Mouse (Mus musculus) thymus, postnatal 4 days (tissue): ENCODE measurements around the gene Tle2.

Experiments
- DNase-seq: peaks from one replicate; pipeline ENCODE4 v3.0.0; 2021

Gene Tle2

DNA sequence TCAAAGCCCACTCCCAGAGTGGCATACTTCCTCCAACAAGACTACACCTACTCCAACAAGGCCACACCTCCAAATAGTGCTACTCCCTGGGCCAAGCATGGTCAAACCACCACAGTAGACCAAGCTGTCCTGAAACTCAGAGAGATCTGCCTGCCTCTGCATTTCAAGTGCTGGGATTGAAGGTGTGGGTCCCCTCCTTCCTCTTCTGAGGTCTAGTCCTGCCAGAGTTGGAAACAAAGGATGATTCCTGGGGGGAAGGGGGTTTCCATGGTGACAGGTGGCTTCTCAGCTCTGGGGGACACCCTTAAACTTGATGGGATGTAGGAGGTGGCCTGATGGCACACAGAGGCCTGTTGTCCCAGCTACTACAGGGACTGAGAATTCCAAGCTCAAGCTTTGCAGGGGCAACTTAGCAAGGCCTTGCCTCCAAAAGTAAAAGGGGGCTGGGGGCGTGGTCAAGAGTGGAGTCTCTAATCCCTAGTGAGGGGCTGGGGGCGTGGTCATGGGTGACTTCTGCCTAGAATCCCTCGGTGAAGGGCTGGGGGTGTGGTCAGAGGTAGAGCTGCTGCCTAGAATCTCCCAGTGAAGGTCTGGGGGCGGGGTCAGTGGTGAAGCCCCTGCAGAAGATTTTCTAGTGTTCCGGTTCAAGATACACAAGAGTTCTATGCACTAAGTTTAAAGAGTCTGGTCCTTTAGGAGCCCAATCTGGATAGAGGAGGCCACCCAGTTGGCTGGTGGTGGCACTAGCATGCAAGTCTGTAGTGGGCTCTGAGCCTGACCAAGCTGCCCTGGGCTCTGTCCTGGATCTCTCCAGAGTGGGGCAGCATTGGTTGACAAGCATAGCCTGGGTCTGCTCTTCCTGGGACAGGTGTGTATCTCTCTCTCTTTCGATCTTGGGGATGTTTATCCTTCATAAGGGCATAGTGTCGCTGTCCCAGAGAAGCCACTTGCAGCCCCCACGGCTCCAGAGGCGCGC lies at the start of gene Tle2:
Tle2 (plus strand) TSS at position 481 of the 976 bp plus-strand sequence.
- peak; percentile 61 for DNase-seq

DNA sequence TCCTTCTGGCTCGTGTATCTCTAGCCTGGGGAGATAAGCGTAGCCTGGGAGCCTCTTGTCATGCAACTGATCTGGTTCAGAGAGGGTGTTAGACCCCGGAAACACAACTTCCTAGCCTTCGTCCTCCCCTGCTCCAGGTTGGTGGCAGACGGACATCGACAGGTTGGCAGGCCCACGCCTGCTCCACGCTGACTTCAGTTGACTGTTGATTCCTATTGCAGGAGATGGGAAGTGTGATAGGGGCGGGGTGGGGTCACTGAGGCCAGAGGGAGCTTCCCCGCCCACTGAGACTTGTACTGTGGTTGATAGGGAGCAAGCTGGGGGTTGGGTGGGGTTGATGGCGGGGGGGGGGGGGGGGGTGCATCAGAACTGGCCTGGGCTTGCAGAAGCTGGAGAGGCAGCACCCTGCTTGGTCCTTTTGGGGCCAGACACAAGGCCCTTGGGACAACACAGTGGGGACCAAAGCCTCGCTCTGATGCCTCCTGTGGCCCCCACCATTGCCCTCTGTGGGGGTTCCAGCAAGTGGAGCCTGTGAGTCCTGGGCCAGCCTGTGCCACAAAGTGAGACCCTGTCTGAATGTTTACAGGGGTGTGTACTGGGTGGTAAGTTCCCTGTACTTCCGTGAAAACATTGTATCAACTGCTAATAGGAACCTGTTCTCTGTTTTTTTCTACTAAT lies 49.2 kb upstream of the Tle2 start:
- DNase-seq: no peak

DNA sequence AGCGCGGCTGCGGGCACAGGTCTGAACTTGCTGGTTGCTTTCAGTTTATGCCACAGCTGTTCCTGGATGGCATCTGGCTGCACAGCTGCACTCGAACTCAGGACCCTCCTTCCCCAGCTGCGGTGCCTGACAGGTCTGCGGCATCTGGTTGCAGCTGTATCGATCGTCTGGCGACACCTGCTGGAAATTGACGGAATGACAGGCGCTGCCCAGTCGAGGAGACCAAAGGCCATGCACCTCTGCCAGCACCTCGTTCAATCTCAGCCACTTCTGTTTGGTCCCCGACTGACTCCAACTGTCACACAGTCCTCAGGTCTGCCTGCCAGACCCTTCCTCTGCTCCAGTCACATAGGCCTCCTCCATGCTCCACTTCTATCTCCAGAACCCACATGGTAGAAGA lies 47.6 kb upstream of the Tle2 start:
- peak; percentile 94 for DNase-seq

DNA sequence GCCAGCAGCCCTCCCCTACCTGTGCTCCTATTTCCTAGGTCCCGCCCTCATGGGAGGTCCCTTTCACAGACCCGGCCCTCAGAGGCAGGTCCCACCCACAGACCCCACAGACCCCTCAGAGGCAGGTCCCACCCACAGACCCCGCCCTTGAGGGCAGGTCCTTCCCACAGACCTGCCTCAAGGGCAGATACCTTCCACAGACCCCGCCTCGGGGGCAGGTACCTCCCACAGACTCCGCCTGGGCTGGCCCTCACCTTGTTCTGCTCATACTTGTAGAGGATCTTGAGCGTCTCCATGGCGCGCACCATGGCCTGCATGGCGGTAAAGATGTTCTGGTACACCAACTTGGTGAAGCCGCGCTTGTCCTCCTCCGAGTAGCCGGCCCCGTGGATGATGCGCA lies 39.5 kb upstream of the Tle2 start:
- DNase-seq: no peak

DNA sequence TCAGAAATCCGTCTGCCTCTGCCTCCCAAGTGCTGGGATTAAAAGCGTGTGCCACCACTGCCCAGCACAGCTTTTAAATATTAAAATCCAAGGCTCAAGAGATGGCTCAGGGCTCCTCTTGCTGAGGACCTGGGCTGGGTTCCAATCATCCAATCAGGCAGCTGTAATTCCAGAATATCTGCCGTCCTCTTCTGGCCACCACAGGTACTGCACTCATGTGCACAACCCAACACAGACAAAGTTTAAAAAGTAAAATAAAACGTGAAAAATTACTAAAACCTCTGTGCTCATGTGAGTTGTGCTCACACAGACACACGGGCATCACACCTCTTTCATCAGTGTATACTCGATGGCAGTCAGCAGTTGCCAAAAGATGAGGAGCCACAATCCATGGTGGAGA lies 37.6 kb upstream of the Tle2 start:
- peak; percentile 59 for DNase-seq

DNA sequence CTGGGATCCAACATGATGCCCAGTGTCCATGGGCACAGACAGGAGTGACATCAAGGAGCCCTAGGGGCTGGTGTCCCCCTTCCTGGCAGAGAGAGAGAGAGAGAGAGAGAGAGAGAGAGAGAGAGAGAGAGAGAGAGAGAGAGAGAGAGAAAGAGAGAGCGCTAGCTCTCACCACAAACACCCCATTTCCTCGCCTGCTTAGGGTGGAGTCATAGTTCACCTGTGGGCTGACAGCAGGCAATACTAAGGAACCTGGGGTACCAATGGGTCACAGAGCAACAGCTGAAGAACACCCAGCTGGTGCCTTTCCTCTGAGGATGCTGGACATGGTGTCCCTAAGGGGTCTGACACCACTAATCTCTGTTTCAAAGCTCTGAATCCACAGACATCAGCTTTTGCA lies 36.9 kb upstream of the Tle2 start:
- no peak for DNase-seq

DNA sequence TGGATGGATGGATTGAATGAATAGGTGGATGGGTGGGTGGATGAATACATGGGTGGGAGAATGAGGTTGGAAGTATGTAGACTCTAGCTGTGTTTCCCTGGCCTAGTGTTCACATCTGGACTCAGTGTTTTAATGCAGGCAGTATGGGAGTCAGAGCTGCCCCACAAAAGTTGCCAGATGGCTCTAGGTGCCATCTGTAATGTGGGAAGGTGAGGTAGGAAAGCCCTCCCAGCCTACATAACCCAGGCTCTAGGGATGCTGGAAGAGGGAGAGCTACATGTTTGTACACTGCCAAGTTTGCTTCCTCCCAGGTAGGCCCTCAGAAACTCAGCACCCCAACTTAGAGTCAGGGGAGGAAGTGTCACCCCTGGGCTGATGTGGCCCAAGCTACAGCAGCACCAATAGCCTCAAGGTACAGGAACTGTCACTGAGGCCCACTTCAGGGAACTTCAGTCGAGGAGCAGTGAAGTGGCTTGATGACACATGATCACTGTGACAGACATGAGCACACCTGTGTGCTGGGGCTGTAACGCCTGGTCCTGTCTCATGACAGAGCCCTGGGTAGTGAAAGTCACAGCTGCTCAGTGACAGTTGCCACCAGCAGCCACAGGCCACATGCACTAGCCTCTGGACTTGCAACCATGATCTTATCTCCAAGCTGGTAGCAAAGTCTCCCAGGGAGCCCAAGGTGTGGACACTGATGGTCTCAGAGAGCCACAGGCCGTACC lies 35.9 kb upstream of the Tle2 start:
- no peak for DNase-seq

DNA sequence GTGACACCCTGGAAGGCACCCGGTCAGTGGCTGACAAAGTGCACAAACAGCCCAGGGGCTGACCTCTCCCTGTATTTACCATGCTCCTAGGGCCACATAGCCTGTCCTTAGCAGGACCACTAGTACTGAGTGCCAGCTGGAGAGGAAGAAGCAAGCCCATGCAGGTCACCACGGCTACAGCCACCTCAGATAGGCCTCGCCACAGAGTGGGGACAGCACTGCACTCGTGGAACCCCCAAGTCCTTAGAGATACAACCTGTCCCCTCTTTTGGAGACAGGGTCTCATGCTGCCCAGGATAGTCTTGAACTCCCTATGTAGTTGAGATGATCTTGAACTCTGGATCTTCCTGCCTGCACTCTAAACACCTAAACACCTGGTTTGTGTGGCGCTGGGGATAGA lies 33.0 kb upstream of the Tle2 start:
- no peak for DNase-seq

DNA sequence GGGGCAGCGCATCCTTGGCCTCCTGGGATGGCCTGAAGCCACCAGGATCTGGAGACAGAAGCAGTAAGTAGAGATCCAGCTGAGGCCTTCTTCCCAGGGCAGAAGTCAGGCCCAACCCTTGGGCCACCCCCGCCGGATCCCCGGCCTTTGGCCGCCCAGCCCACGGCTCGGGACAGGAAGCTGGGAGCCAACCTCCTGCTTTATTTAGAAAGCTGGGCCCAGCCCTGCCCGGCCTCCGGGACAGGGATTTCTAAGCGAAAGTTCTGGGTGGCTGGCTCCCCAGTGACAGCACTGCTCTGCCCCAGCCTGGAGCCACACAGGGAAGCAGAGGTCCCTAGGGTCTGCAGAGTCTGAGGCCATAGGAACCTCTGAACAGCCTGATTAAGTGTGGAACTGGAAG lies 32.6 kb upstream of the Tle2 start:
- no peak for DNase-seq

DNA sequence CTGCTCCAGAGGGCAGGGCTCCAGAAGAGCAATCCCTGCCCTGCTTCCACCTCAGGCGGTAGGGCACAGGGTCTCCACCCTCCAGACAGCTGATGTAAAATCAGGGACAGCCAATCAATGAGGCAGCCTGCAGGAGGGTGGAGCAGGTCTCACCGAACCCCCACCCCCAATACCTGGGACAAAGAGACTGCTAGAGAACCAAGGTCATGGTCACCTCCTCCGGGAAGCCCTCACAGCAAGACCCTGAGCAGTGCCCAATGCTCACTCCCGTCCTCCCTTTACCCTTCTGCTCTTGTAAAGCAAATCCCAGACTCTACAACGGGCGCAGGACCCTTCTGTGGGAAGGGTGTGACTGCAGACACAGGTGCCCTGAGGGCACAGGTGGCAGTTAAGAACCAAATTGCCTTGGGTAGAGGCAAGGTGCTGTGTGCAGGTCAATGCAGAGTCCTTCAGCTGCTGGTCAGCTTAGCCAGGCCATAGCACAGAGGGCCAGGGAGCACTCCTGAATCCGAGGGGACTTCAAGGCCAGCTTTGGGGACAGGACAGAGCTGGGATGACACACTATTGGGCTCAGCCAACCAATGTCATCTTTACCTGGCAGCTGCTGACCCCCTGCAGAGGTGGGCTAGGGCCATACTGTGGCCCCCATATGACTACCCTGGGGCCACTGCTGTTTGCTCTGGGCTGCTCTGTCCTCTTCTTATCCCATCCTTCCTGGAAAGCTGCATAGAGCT lies 31.5 kb upstream of the Tle2 start:
- no peak for DNase-seq

DNA sequence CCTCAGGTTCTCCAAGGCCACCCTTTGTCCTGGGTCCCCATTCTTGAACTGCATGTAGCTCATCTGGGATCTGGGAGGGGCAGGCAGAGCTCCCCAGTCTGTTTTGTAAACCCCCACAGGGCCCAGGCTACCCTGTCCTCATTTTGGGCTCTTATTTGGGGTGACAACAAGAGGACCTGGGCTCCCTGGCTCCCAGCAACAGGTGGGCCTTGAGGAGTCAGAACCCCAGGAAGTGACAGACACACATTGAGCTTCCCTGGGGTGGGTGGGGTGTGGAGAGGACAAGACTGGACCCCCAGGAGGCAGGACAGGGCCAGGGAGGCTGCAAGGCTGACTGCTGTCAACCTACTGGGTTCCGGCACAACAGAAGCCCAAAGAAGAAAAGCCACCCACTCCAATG lies 30.7 kb upstream of the Tle2 start:
- no peak for DNase-seq

DNA sequence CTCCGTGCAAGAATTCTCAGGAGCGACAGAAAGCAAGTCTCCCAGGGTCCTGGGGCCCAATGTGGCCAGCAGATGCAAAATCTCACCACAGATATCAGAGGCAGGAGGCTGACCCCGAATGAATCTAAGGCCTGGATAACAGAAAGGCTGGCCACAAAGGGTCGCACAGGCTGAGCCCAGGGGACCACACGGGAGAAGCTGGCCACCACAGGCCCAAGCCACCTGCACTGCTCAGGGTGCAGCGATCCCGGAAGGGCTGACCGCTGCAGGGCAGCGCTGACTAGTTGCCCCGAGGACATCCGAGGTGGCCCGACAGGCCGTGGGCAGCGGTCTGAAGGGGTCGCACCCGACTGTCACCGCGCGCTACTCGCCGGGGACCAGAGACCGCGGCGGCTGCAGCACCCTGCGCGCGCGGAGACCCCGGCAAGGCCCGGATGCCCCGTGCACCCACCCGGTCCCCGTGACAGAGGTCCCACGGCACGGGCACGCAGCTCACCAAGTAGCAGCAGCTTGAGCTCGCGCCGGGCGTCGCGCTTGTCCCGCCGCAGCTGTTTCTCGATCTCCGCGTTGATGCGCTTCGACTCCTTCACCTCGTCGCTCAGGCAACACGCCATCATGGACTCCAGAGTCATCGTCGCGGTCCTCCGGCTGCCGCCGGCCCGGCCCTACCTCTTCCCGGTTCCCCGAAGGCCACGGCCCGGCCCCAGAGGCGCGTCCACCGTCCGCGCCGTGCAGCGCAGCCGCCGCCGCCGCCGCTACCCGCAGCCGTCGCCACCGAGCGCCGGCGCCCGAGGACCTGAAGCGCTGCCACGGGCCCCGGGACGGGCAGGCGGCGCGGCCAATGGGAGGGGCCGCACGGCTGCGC lies 29.8 kb upstream of the Tle2 start:
- DNase-seq: peak; percentile 76

DNA sequence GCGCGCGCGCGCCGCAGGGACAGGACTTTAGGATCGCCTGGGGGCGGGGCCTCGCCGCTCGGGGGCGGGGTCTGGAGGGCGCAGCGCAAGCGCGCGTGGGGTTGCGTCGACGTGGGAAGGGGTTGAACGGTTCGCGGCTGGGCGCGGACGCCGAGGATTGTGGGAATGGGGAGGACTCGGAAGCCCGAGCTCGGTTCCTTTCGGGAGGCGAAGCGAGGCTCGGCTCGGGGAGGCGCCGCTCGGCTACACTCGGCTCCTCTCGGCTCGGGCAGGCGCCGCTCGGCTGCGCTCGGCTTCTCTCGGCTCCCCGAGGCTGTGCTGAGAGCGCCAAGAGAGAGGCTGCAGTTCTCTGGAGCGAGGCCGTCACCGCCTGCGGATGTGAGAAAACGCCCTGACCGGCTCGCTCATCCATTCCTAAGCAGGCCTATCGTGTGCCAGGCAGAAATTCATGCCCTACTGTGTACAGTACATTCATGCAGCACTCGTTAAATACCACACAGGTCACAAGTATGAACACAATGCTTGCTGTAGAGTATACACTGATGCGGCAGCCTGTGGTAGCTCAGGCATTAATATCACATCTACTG lies 29.1 kb upstream of the Tle2 start, which contains the start of gene Gna11:
Gna11 (minus strand) TSS at position 30 of the 587 bp plus-strand sequence.
- DNase-seq: peak; percentile 100

DNA sequence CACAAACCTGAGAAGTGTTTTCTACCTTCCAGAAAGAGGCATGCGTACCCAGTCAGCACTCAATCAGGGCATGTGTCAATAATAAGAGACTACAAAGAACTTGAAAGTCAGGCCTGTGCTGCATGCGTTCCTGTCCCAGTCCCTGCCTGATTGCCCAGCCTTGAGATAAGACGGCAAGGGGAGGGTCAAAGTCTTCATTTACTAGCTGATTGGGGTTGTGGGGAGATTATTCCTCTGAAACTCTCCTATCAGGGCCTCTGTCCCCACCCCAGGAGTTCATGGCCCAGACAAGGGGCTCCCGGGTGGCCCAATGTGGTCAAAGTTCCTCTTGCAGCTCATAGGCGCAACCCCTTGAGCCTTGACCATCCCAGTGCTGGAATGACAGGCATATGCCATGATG lies 28.0 kb upstream of the Tle2 start:
- DNase-seq: no peak

DNA sequence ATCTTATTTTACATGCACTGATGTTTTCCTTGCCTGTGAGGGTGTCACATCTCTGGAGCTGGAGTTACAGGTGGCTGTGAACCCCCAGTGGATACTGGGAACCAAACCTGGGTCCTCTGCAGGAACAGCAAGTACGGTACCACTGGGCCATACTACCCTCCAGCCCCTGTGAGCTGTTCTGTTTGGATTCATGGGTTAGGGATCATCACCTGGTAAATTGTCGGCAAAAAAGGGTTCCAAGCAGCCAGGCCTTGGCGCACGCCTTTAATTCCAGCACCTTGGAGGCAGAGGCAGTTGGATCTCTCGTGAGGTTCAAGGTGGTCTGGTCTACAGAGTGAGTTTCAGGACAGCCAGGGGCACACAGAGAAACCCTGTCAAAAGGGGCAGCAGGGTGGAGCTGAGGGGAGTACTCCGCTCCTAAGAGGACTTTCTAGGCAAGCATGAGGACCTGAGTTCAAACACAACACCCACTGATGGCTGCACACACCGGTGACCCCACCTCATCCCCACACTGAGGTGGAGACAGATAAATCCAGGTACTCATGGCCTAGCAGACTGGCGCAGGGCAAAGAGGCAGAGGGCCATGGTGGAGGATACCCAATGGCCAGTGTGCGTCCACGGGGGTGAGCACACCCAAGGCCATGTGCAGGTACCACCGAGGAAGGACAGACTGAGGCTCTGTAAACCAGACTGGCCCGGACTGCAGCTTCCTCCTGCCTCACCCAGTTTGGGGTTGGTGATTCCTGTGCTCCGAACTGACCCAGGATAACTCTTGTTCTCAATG lies 27.4 kb upstream of the Tle2 start:
- no peak for DNase-seq

DNA sequence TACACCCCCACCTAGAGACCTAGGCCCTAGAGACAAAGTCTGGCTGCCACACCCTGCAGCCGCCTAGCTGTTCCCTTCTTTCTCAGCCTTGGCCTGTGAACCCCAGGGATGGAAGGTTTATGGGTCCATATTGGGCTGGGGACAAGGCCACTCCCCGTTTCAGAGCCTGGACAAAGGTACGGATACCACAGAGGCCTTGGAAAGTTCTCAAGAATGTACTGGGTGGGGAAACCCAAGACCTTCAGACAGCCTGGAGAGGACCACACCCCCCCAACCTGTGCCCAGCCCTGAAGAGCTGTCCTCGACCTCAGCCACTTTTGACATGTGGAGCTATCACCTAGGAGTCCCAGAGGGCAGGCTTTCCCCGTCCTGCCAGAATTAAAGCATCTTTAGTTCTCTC lies 25.4 kb upstream of the Tle2 start:
- no peak for DNase-seq

DNA sequence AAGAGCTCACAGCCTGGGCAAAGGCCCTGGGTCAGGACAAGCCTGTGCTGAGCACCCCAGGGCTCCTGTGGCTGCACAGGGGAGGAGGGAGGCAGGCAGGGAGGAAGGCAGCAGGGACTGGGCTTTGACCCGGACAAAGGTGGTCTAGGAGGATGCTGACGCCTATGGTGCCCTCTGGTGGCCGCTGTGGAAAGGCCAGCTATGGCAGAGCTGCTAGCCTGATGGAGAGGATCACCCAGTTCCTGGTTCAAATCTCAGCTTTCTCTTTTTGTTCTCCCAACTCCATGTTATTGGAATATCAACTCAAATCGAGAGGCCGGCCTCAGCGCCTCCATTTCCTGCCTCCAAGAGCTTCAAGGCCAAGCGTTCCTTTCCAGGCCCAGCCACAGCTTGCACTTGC lies 24.1 kb upstream of the Tle2 start:
- DNase-seq: peak; percentile 93

DNA sequence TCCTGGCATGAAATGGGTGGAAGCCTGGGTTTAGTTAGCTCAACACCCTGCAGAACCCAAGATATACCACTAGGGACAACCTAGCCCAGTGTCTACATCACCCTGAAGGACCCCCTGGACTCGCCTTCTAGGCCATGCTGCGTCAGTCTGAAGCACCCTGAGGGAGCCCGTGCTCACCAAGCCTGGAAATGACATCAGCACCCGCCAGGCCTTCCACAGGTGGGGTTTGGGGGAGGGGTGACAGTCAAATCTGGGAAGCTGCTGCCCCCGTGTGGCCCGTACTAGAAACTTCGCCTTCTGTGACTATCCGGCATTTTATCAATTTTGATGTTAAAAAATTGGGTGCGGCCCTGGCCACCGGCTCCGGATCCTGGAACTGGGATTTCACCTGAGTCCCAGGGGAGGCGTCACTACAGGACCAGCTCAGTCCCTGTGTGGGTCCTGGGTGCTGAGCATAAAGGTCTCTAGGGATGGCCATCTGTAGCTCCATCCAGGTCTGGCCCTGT lies 22.7 kb upstream of the Tle2 start:
- DNase-seq: peak; percentile 91

DNA sequence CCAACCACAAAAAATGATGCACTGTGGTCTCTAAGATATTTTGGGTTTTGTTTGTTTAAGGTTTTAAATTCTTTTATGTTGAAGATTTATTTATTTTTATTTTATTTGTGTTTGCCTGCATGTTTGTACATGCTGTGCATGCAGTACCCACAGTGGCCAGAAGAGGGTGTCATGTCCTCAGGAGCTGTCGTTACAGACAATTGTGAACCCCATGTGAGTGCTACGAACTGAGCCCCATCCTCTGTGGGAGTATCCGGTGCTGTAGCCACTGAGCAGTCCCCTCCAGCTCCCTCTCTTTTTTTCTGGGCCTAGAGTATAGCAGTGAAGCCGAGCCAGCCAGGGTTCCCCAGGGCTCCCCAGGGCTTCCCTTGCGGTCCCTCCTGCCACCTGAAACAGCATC lies 21.1 kb upstream of the Tle2 start:
- peak; percentile 78 for DNase-seq
